Mouse (Mus musculus) cerebellum, adult 2 months (tissue): Measurements from ENCODE around the gene Pnma1.

ENCODE experiments used
- CTCF ChIP-seq: fragments of 200-500 bp; IDR thresholded peaks from 2 replicates; pipeline ENCODE4 v1.5.1; 2011; ENCODE audit warnings: low read depth, mild to moderate bottlenecking, control low read depth, low read length, moderate library complexity, borderline replicate concordance; ENCODE audit not compliant: insufficient read depth
- POLR2A ChIP-seq: fragments of 200-500 bp; IDR thresholded peaks from 2 replicates; pipeline ENCODE4 v1.6.1; 2011; ENCODE audit warnings: low read length, control low read depth, borderline replicate concordance; ENCODE audit not compliant: insufficient read depth

- TF ChIP-seq CTCF (no peak), POLR2A (no peak)
These were observed 22.3 kb upstream of the Pnma1 start for GRCm38 (mm10) chr12:84170610-84171009.
